Mouse (Mus musculus) MEL (cell line): Measurements from ENCODE around the gene Pxk. TPM values are rescaled to one million over a fixed set of nuclear protein-coding genes. Genes with fewer than 3 reads are reported as not detected.

ENCODE experiments used
- DNase-seq: peaks from one replicate; pipeline ENCODE4 v3.0.0; 2011; ENCODE audit warnings: low read depth, low spot score
- H3K27ac ChIP-seq: 2 replicates; pipeline ENCODE4 v1.5.1; 2012; ENCODE audit warnings: low read depth, mild to moderate bottlenecking, control low read depth, low read length, moderate library complexity; ENCODE audit not compliant: control insufficient read depth
- H3K27me3 ChIP-seq, 2 experiments: fragments of 150-350 bp in 1 of 2; sonication (generic) in 1 of 2; 2 replicates each; pipeline ENCODE4 v1.6.1; 2012; ENCODE audit warnings: low read length in 2 of 2, mild to moderate bottlenecking in 2 of 2, improper control_type of control experiment in 1 of 2, moderate library complexity in 1 of 2; ENCODE audit not compliant: insufficient read depth in 2 of 2, control insufficient read depth in 1 of 2
- H3K36me3 ChIP-seq, 2 experiments: 2 replicates each; pipeline ENCODE4 v1.6.1; 2012 to 2014; ENCODE audit warnings: low read length in 2 of 2, improper control_type of control experiment in 1 of 2, inconsistent platforms in 1 of 2, mild to moderate bottlenecking in 1 of 2; ENCODE audit not compliant: insufficient read depth in 2 of 2, control insufficient read depth in 1 of 2
- H3K4me1 ChIP-seq, 2 experiments: fragments of 150-350 bp in 1 of 2; sonication (generic) in 1 of 2; 2 replicates each; pipeline ENCODE4 v1.6.1; 2012; ENCODE audit warnings: low read length in 2 of 2, improper control_type of control experiment in 1 of 2, mild to moderate bottlenecking in 1 of 2; ENCODE audit not compliant: insufficient read depth in 2 of 2, control insufficient read depth in 1 of 2
- H3K4me3 ChIP-seq, 2 experiments: fragments of 150-350 bp in 1 of 2; sonication (generic) in 1 of 2; 2 replicates each; pipeline ENCODE4 v1.5.1; 2012; ENCODE audit warnings: low read depth in 2 of 2, low read length in 2 of 2, mild to moderate bottlenecking in 2 of 2, moderate library complexity in 2 of 2, control low read depth in 1 of 2, improper control_type of control experiment in 1 of 2; ENCODE audit not compliant: control insufficient read depth in 1 of 2, insufficient read depth in 1 of 2
- H3K79me2 ChIP-seq: 2 replicates; pipeline ENCODE4 v1.6.1; 2012; ENCODE audit warnings: mild to moderate bottlenecking, low read length, moderate library complexity; ENCODE audit not compliant: control insufficient read depth, poor library complexity, insufficient read depth
- H3K9ac ChIP-seq: 2 replicates; pipeline ENCODE4 v1.6.1; 2012; ENCODE audit warnings: low read depth, mild to moderate bottlenecking, control low read depth, low read length, moderate library complexity; ENCODE audit not compliant: control insufficient read depth, poor library complexity, severe bottlenecking
- H3K9me3 ChIP-seq: fragments of 150-350 bp; sonication (generic); replicated peaks from 2 replicates; pipeline ENCODE4 v1.6.1; 2012; ENCODE audit warnings: mild to moderate bottlenecking, low read length, improper control_type of control experiment, moderate library complexity; ENCODE audit not compliant: insufficient read depth
- CHD2 ChIP-seq: IDR thresholded peaks from 2 replicates; pipeline ENCODE4 v1.6.1; 2011; ENCODE audit warnings: low read length, improper control_type of control experiment
- E2F4 ChIP-seq: IDR thresholded peaks from 2 replicates; pipeline ENCODE4 v1.6.1; 2011; ENCODE audit warnings: low read depth, low read length, improper control_type of control experiment, borderline replicate concordance
- EP300 ChIP-seq, 2 experiments: IDR thresholded peaks; 2 replicates each; pipeline ENCODE4 v1.6.1; 2011; ENCODE audit warnings: improper control_type of control experiment in 2 of 2, low read length in 2 of 2, low read depth in 1 of 2, mild to moderate bottlenecking in 1 of 2
- ETS1 ChIP-seq: IDR thresholded peaks from 2 replicates; pipeline ENCODE4 v1.6.1; 2012; ENCODE audit warnings: low read depth, mild to moderate bottlenecking, inconsistent platforms, low read length, improper control_type of control experiment, moderate library complexity
- GABPA ChIP-seq: IDR thresholded peaks from 2 replicates; pipeline ENCODE4 v1.6.1; 2012; ENCODE audit warnings: low read depth, mild to moderate bottlenecking, inconsistent platforms, low read length, improper control_type of control experiment, moderate library complexity
- GATA1 ChIP-seq: IDR thresholded peaks from 2 replicates; pipeline ENCODE4 v1.6.1; 2011; ENCODE audit warnings: low read depth, low read length, improper control_type of control experiment
- MAFK ChIP-seq: IDR thresholded peaks from 2 replicates; pipeline ENCODE4 v1.6.1; 2011; ENCODE audit warnings: low read depth, mild to moderate bottlenecking, low read length, improper control_type of control experiment, borderline replicate concordance
- MEF2A ChIP-seq: IDR thresholded peaks from 2 replicates; pipeline ENCODE4 v1.6.1; 2014; ENCODE audit warnings: low read depth, mild to moderate bottlenecking, inconsistent platforms, low read length, improper control_type of control experiment; ENCODE audit not compliant: poor library complexity, insufficient replicate concordance, severe bottlenecking; ENCODE audit errors: extremely low read depth
- MYC ChIP-seq: IDR thresholded peaks from 2 replicates; pipeline ENCODE4 v1.6.1; 2011; ENCODE audit warnings: low read depth, mild to moderate bottlenecking, low read length, improper control_type of control experiment, moderate library complexity
- NELFE ChIP-seq: IDR thresholded peaks from 2 replicates; pipeline ENCODE4 v1.6.1; 2011; ENCODE audit warnings: low read depth, low read length, improper control_type of control experiment
- POLR2A ChIP-seq, 2 experiments: IDR thresholded peaks; 2 replicates each; pipeline ENCODE4 v1.6.1; 2011 to 2012; ENCODE audit warnings: low read length in 2 of 2, mild to moderate bottlenecking in 2 of 2, control low read depth in 1 of 2, improper control_type of control experiment in 1 of 2, low read depth in 1 of 2, moderate library complexity in 1 of 2; ENCODE audit not compliant: control insufficient read depth in 1 of 2, insufficient read depth in 1 of 2, poor library complexity in 1 of 2
- POLR2AphosphoS5 ChIP-seq: IDR thresholded peaks from 2 replicates; pipeline ENCODE4 v1.6.1; 2012; ENCODE audit warnings: low read depth, borderline replicate concordance, mild to moderate bottlenecking, inconsistent platforms, low read length, moderate library complexity, mixed read lengths
- SIN3A ChIP-seq: IDR thresholded peaks from 2 replicates; pipeline ENCODE4 v1.6.1; 2012; ENCODE audit warnings: low read length, improper control_type of control experiment, inconsistent platforms
- SMC3 ChIP-seq: IDR thresholded peaks from 2 replicates; pipeline ENCODE4 v1.6.1; 2011; ENCODE audit warnings: low read depth, low read length, improper control_type of control experiment
- TBP ChIP-seq: IDR thresholded peaks from 2 replicates; pipeline ENCODE4 v1.8.0; 2011; ENCODE audit warnings: low read depth, low read length, improper control_type of control experiment
- UBTF ChIP-seq: IDR thresholded peaks from 2 replicates; pipeline ENCODE4 v1.6.1; 2012; ENCODE audit warnings: low read depth, mild to moderate bottlenecking, inconsistent platforms, low read length, improper control_type of control experiment, moderate library complexity, borderline replicate concordance; ENCODE audit not compliant: insufficient read depth
- USF2 ChIP-seq, 2 experiments: IDR thresholded peaks; 2 replicates each; pipeline ENCODE4 v1.6.1; 2011 to 2012; ENCODE audit warnings: improper control_type of control experiment in 2 of 2, low read length in 2 of 2, borderline replicate concordance in 1 of 2, inconsistent platforms in 1 of 2, low read depth in 1 of 2, mild to moderate bottlenecking in 1 of 2; ENCODE audit not compliant: insufficient read depth in 1 of 2
- ZNF384 ChIP-seq: IDR thresholded peaks from 2 replicates; pipeline ENCODE4 v1.6.1; 2012; ENCODE audit warnings: low read depth, mild to moderate bottlenecking, inconsistent platforms, low read length, improper control_type of control experiment
- polyA plus RNA-seq, 2 experiments: library from polyadenylated mRNA; stranded (reverse) in 1 of 2; unstranded in 1 of 2; fragments of >175 nt in 1 of 2; fragments of >200 nt in 1 of 2; gene quantifications; 2 replicates each; pipeline versions ENCODE4 v1.2.1 to v1.2.4; 2012; ENCODE audit warnings: low replicate concordance in 2 of 2, low read depth in 1 of 2; ENCODE audit not compliant: insufficient read length in 2 of 2, insufficient read depth in 1 of 2, missing spikeins in 1 of 2
- total RNA-seq: library from RNA; depleted of rRNA; stranded (reverse); fragments of 300-350 nt; gene quantifications from 2 replicates; pipeline ENCODE4 v1.2.3, GENCODE M21; 2012

The Pxk gene
- total and polyA plus RNA-seq, 3 experiments: 5.9 to 12.9 TPM; not detected in 1

DNA sequence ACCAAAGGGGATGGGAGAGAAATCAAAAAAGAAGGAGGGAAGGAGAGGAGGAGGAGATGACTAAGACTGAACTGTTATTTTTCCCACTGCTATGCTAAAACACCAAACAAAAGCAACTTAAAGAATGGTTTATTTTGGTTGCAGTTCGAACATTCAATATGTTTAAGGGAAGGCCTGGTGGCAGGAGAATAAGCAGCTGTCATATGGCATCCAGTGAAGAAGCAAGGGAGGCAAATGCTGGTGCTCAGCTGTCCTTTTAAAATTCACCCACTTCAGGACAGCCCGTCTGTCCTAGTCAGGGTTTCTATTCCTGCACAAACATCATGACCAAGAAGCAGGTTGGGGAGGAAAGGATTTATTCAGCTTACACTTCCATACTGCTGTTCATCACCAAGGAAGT lies 19.4 kb downstream of the Pxk start:
- no peaks in the 10 kb centered on the region for H3K79me2 ChIP-seq
- H3K9me3 ChIP-seq: no peaks in the 10 kb centered on the region
- H3K27me3 ChIP-seq: no peaks in the 10 kb centered on the region
- no peak overlapping the region for H3K4me3 ChIP-seq
- TF ChIP-seq MYC: no peak
- TF ChIP-seq POLR2A (IDR thresholded peaks at IDR 0.05; ENCODE audit: control insufficient read depth in 1 of 2, insufficient read depth in 1 of 2, low read depth in 1 of 2, low read length in 2 of 2, poor library complexity in 1 of 2): no peak
- no peak for TF ChIP-seq MEF2A
- no peak for TF ChIP-seq EP300 (IDR thresholded peaks at IDR 0.05; ENCODE audit: low read depth in 1 of 2, low read length in 2 of 2)
- no peak for TF ChIP-seq E2F4
- no peak for TF ChIP-seq SMC3
- TF ChIP-seq ETS1: no peak
- no peak for TF ChIP-seq USF2 (IDR thresholded peaks at IDR 0.05; ENCODE audit: borderline replicate concordance in 1 of 2, insufficient read depth in 1 of 2, low read depth in 1 of 2, low read length in 2 of 2)
- no peak for TF ChIP-seq SIN3A
- no peak for TF ChIP-seq TBP
- H3K36me3 ChIP-seq: peaks cover 0 to 2% of the 10 kb centered on the region in 2 experiments; a peak in 1 of 4 replicates
- no peak overlapping the region for H3K9ac ChIP-seq
- peaks cover 0 to 5% of the 10 kb centered on the region in 2 experiments; a peak in 1 of 4 replicates for H3K4me1 ChIP-seq
- DNase-seq: no peak
- no peak overlapping the region for H3K27ac ChIP-seq

DNA sequence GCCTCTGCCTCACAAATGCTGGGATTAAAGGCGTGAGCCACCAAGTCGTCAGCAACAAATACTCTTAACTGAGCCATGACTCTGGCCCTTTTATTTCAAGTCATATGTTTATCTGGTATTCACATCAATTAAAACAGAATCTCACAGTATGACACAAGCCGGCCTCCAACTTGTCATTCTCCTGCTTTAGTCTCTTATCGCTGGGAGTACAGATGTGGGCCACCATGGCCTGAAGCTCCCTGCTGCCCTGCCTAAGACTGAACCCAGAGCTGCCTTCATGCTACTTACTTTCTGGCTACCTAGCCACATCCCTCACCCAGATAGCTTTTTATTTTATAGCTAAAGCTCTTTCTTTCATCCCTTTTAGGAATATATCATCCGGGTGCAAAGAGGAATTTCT lies 21.4 kb downstream of the Pxk start:
- DNase-seq: peak; percentile 8
- Histone ChIP-seq H3K36me3 (peaks cover 0 to 2% of the 10 kb centered on the region in 2 experiments; a peak in 1 of 4 replicates), H3K79me2 (no peaks in the 10 kb centered on the region), H3K9me3 (no peaks in the 10 kb centered on the region), H3K4me3 (no peak overlapping the region), H3K4me1 (peaks cover 0 to 5% of the 10 kb centered on the region in 2 experiments; a peak in 1 of 4 replicates)
- TF ChIP-seq GABPA (no peak), CHD2 (no peak), TBP (no peak), GATA1 (no peak), ZNF384 (no peak), MAFK (no peak), UBTF (no peak), NELFE (no peak), POLR2AphosphoS5 (no peak)
- TF ChIP-seq, all 39 proteins: peak for 0
- Histone ChIP-seq H3K27ac (no peak overlapping the region), H3K27me3 (no peaks in the 10 kb centered on the region), H3K9ac (no peak overlapping the region)
